Mouse (Mus musculus): Measurements from ENCODE around the gene Grn. TPM values are rescaled to one million over a fixed set of nuclear protein-coding genes. Genes with fewer than 3 reads are reported as not detected.
A peak's percentile ranks its signal among the peaks of the same experiment; 100 is the strongest.

The Grn gene
- total and polyA plus RNA-seq, 3 experiments = 63.7 to 453 (median 106) TPM

GRCm38 (mm10) chr11:102411704-102412103, 18.4 kb upstream of the Grn start:
- no peaks in the 10 kb centered on the region for H3K27me3 ChIP-seq (replicated peaks)
- H3K9ac ChIP-seq (ENCODE audit: insufficient read depth, low read depth) = no peak overlapping the region
- H3K4me3 ChIP-seq (replicated peaks in 1 of 3; ENCODE audit: low read depth in 2 of 3, low read length in 2 of 3, poor library complexity in 1 of 3) = no peak overlapping the region
- DNase-seq (ENCODE audit: extremely low read depth) = peak; percentile 94
- no peak overlapping the region for H3K4me2 ChIP-seq (ENCODE audit: insufficient read depth, low read depth, poor library complexity, severe bottlenecking)
- H3K27ac ChIP-seq (ENCODE audit: insufficient read depth, low read depth) = no peak overlapping the region
- no peaks in the 10 kb centered on the region for H3K9me3 ChIP-seq (replicated peaks; ENCODE audit: low read length)
- no peak for TF ChIP-seq RCOR1 (conservative IDR thresholded peaks at IDR 0.05; ENCODE audit: low read depth, low read length)
- 0 out of 2 replicates have a peak, but pooled peaks have one; percentile 42 for TF ChIP-seq NRF1 (IDR thresholded peaks at IDR 0.05; ENCODE audit: low read depth, low read length)
- TF ChIP-seq TCF12 (IDR thresholded peaks at IDR 0.05; ENCODE audit: low read depth, low read length) = peak; percentile 69
- TF ChIP-seq MAX (IDR thresholded peaks at IDR 0.05; ENCODE audit: low read length) = peak; percentile 84
- no peak for TF ChIP-seq TBP (conservative IDR thresholded peaks at IDR 0.05; ENCODE audit: low read depth, low read length)
- TF ChIP-seq USF1 (IDR thresholded peaks at IDR 0.05; ENCODE audit: low read depth, low read length) = no peak
- peak; percentile 86 for TF ChIP-seq MYC (IDR thresholded peaks at IDR 0.05; ENCODE audit: low read depth, low read length)
- no peak for TF ChIP-seq CHD1 (IDR thresholded peaks at IDR 0.05; ENCODE audit: low read depth, low read length)
- TF ChIP-seq RAD21 (IDR thresholded peaks at IDR 0.05; ENCODE audit: low read depth, low read length) = no peak; the same call in none of the 2 replicates
- peak; percentile 73 for TF ChIP-seq ZNF384 (IDR thresholded peaks at IDR 0.05; ENCODE audit: low read depth, low read length)
- no peak; the same call in 1 of the 2 replicates for TF ChIP-seq EP300 (IDR thresholded peaks at IDR 0.05; ENCODE audit: low read length)
- TF ChIP-seq ETS1 (conservative IDR thresholded peaks at IDR 0.05; ENCODE audit: low read depth, low read length) = no peak; the same call in 1 of the 2 replicates
- TF ChIP-seq USF2 (conservative IDR thresholded peaks at IDR 0.05; ENCODE audit: low read depth, low read length) = no peak
- TF ChIP-seq PAX5 (IDR thresholded peaks at IDR 0.05; ENCODE audit: low read length) = no peak
- peak; percentile 90 for TF ChIP-seq SIN3A (IDR thresholded peaks at IDR 0.05; ENCODE audit: low read length)
- TF ChIP-seq MAZ (IDR thresholded peaks at IDR 0.05; ENCODE audit: low read depth, low read length) = peak; percentile 71; the same call in 1 of the 2 replicates
- TF ChIP-seq MXI1 (IDR thresholded peaks at IDR 0.05; ENCODE audit: low read depth, low read length) = peak; percentile 75; the same call in 1 of the 2 replicates
- TF ChIP-seq ELF1 (IDR thresholded peaks at IDR 0.05; ENCODE audit: low read depth, low read length) = peak; percentile 48
- peak; percentile 93 for TF ChIP-seq ZC3H11A (IDR thresholded peaks at IDR 0.05; ENCODE audit: low read depth, low read length)
- TF ChIP-seq NELFE (IDR thresholded peaks at IDR 0.05; ENCODE audit: low read depth, low read length) = peak; percentile 58
- 0 out of 2 replicates have a peak, but pooled peaks have one; percentile 35 for TF ChIP-seq ZMIZ1 (IDR thresholded peaks at IDR 0.05; ENCODE audit: low read depth, low read length)
- TF ChIP-seq ZKSCAN1 (IDR thresholded peaks at IDR 0.05; ENCODE audit: borderline replicate concordance, low read depth, low read length) = no peak
- TF ChIP-seq UBTF (IDR thresholded peaks at IDR 0.05; ENCODE audit: low read depth, low read length) = no peak
- no peak for TF ChIP-seq GABPA (IDR thresholded peaks at IDR 0.05; ENCODE audit: insufficient replicate concordance, low read depth, low read length)
- peak; percentile 99 for TF ChIP-seq SMC3 (IDR thresholded peaks at IDR 0.05; ENCODE audit: low read depth, low read length)
- TF ChIP-seq MEF2A (IDR thresholded peaks at IDR 0.05; ENCODE audit: borderline replicate concordance, low read depth, low read length) = no peak
- TF ChIP-seq MAFK (IDR thresholded peaks at IDR 0.05; ENCODE audit: insufficient replicate concordance, low read length) = no peak
- TF ChIP-seq JUND (conservative IDR thresholded peaks at IDR 0.05; ENCODE audit: low read depth, low read length) = peak; percentile 55; the same call in 1 of the 2 replicates
- TF ChIP-seq IRF4 (IDR thresholded peaks at IDR 0.05; ENCODE audit: low read depth, low read length) = peak; percentile 64; the same call in 1 of the 2 replicates
- peak; percentile 97 to 99 for TF ChIP-seq CTCF (conservative IDR thresholded peaks at IDR 0.05 in 1 of 2, IDR thresholded peaks at IDR 0.05 in 1 of 2; ENCODE audit: low read depth in 2 of 2, low read length in 2 of 2)
- TF ChIP-seq POLR2AphosphoS2 (IDR thresholded peaks at IDR 0.05; ENCODE audit: low read depth, low read length) = no peak
- no peak for TF ChIP-seq JUN (IDR thresholded peaks at IDR 0.05; ENCODE audit: insufficient read depth, low read depth, low read length)
- TF ChIP-seq E2F4 (IDR thresholded peaks at IDR 0.05; ENCODE audit: insufficient replicate concordance, low read depth, low read length) = 0 out of 2 replicates have a peak, but pooled peaks have one; percentile 47
- peak; percentile 71 for TF ChIP-seq BHLHE40 (IDR thresholded peaks at IDR 0.05; ENCODE audit: low read depth, low read length)
- no peak; the same call in 1 of the 2 replicates for TF ChIP-seq HCFC1 (IDR thresholded peaks at IDR 0.05; ENCODE audit: low read depth, low read length)
- TF ChIP-seq CHD2 (IDR thresholded peaks at IDR 0.05; ENCODE audit: low read length) = no peak; the same call in 1 of the 2 replicates
- no peak for TF ChIP-seq KAT2A (IDR thresholded peaks at IDR 0.05; ENCODE audit: insufficient replicate concordance, low read length)
- 0 out of 2 replicates have a peak, but pooled peaks have one; percentile 28 for TF ChIP-seq POLR2A (IDR thresholded peaks at IDR 0.05; ENCODE audit: low read depth, low read length)
- peaks cover under 1% of the 10 kb centered on the region; the same call in 1 of the 2 replicates for H3K79me2 ChIP-seq (replicated peaks; ENCODE audit: control insufficient read depth, extremely low read depth, insufficient read depth, poor library complexity, severe bottlenecking)
- H3K36me3 ChIP-seq (replicated peaks in 1 of 2; ENCODE audit: control insufficient read depth in 1 of 2, insufficient read depth in 1 of 2, low read length in 1 of 2) = no peaks in the 10 kb centered on the region
- dilution Hi-C loops (cut with MboI; ENCODE audit: extremely low pct_ligation_motif_present, extremely low pct_unique_long_range_greater_than_20kb, low sequenced_read_pairs) = loop anchor here (25.0 kb wide), 1 partner anchor 99 kb away; the partner anchor contains the start of gene Ubtf
- H3K4me1 ChIP-seq (ENCODE audit: control insufficient read depth in 1 of 2, insufficient read depth in 2 of 2) = peaks cover 6 to 19% of the 10 kb centered on the region in 2 experiments
- in situ Hi-C loops (cut with MboI; ENCODE audit: low pct_ligation_motif_present, low pct_unique_long_range_greater_than_20kb, low sequenced_read_pairs) = loop anchor here (5.0 kb wide), 1 partner anchor 119 kb away; no protein-coding TSS in a partner anchor

Measured in CH12.LX (cell line).